Mouse (Mus musculus) ES-E14 (cell line): Measurements from ENCODE around the gene Dock9.

Experiments
- HCFC1 ChIP-seq: IDR thresholded peaks from 2 replicates; pipeline ENCODE4 v1.6.1; 2012; ENCODE audit warnings: low read length, inconsistent platforms, borderline replicate concordance; ENCODE audit not compliant: insufficient read depth
- MAFK ChIP-seq: IDR thresholded peaks from 2 replicates; pipeline ENCODE4 v1.6.1; 2014; ENCODE audit warnings: mild to moderate bottlenecking, low read depth, low read length, inconsistent platforms; ENCODE audit not compliant: insufficient read depth
- ZC3H11A ChIP-seq: IDR thresholded peaks from 2 replicates; pipeline ENCODE4 v1.6.1; 2012; ENCODE audit warnings: low read depth, mild to moderate bottlenecking, inconsistent platforms, low read length, borderline replicate concordance

DNA sequence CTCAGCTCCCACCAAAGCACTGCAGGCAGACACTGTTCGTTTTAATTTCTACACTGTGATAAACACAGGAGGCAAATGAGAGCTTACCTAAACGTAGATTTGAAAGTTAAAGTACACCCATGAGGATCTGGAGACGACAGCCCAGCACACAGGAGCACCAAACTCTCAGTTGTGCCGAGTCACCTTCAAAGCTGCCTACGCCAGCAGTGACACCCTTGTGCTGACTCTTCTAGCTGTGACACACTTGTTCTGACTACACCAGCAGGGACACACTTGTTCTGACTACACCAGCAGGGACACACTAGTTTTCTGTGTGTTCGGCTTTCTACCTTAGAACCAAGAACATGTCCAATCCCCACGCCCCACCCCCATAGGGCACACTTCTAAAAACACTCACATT, 110.4 kb downstream of the Dock9 start:
- TF ChIP-seq ZC3H11A = no peak
- no peak for TF ChIP-seq HCFC1
- no peak for TF ChIP-seq MAFK
